8 mouse cellular contexts compared by ENCODE assay signal in the genomic region with DNA sequence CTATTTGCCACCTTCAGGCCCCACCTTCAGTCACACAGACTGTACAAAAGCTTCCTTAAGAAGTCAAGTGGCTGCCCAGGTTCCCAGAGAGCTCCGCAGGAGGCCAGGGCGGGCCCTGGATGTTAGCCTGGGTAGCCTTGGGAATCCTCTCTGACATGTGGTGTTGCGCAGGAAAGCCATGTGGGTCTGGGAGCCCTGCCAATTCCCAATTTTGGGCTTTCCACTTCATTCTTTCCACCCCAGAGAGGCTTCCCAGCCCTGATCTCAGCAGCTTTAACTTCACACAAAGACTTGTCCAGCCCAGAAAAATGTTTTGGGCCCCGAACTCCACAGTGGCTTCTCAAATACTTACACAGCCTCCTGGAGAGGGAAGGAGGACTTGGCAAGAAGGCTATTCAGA. TPM values are rescaled to one million over a fixed set of nuclear protein-coding genes. Genes with fewer than 3 reads are reported as not detected.
DNase-seq lines count a peak whose midpoint lies in the region; ATAC-seq and TF ChIP-seq lines count a peak whose summit lies in the region.

No protein-coding gene starts in this region.

- peaks cover 4% of the 10 kb centered on the region; the same call in 1 of the 2 replicates for H3K27me3 ChIP-seq in hindbrain, embryonic 12.5 days
- peaks cover 24% of the 10 kb centered on the region for H3K27me3 ChIP-seq in hindbrain, embryonic 10.5 days (ENCODE audit: insufficient read depth, poor library complexity, severe bottlenecking)
- no peaks in the 10 kb centered on the region for H3K27me3 ChIP-seq in intestine, embryonic 16.5 days (replicated peaks; ENCODE audit: control insufficient read depth, insufficient read depth, low read length)
- peaks cover 32% of the 10 kb centered on the region for H3K27me3 ChIP-seq in limb, embryonic 13.5 days
- no peaks in the 10 kb centered on the region for H3K27me3 ChIP-seq in small intestine, adult 2 months (ENCODE audit: control insufficient read depth, insufficient read depth, low read length)

- H3K27ac ChIP-seq in hindbrain, embryonic 12.5 days: 0 out of 2 replicates have a peak overlapping the region, but pooled peaks have one; percentile 14
- H3K27ac ChIP-seq in hindbrain, embryonic 10.5 days: no peak overlapping the region
- peak overlapping the region; percentile 73 for H3K27ac ChIP-seq in intestine, embryonic 16.5 days (ENCODE audit: low read length)
- peak overlapping the region; percentile 96 for H3K27ac ChIP-seq in limb, embryonic 13.5 days
- 0 out of 2 replicates have a peak overlapping the region, but pooled peaks have one; percentile 51 for H3K27ac ChIP-seq in small intestine, adult 2 months (ENCODE audit: insufficient read depth, low read depth, low read length)

- ATAC-seq in hindbrain, embryonic 12.5 days (ENCODE audit: low FRiP score): no peak
- peak; percentile 61 for ATAC-seq in intestine, embryonic 16.5 days
- ATAC-seq in limb, embryonic 13.5 days (ENCODE audit: low FRiP score, low read depth): peak; percentile 81
- ATAC-seq in inflammation-experienced regulatory T-cells, adult 6 months: no peak

- H3K4me1 ChIP-seq in hindbrain, embryonic 12.5 days: peaks cover 29% of the 10 kb centered on the region
- peaks cover 27% of the 10 kb centered on the region for H3K4me1 ChIP-seq in hindbrain, embryonic 10.5 days (replicated peaks)
- H3K4me1 ChIP-seq in intestine, embryonic 16.5 days (ENCODE audit: control insufficient read depth, insufficient read depth, low read length): peaks cover 25% of the 10 kb centered on the region
- H3K4me1 ChIP-seq in limb, embryonic 13.5 days: peaks cover 78% of the 10 kb centered on the region
- peaks cover 3% of the 10 kb centered on the region; the same call in 1 of the 2 replicates for H3K4me1 ChIP-seq in small intestine, adult 2 months (ENCODE audit: control insufficient read depth, insufficient read depth, insufficient read length, low read length)

- H3K36me3 ChIP-seq in hindbrain, embryonic 12.5 days: no peaks in the 10 kb centered on the region
- no peaks in the 10 kb centered on the region for H3K36me3 ChIP-seq in hindbrain, embryonic 10.5 days
- H3K36me3 ChIP-seq in intestine, embryonic 16.5 days (ENCODE audit: control insufficient read depth, insufficient read depth, low read length): no peaks in the 10 kb centered on the region
- no peaks in the 10 kb centered on the region for H3K36me3 ChIP-seq in limb, embryonic 13.5 days
- no peaks in the 10 kb centered on the region for H3K36me3 ChIP-seq in small intestine, adult 2 months (ENCODE audit: control insufficient read depth, insufficient read depth, low read length)

- WGBS in hindbrain, embryonic 12.5 days: 55% methylated on average over 4 of the region's 4 CpGs
- 78% methylated on average over 4 of the region's 4 CpGs for WGBS in hindbrain, embryonic 10.5 days
- 48% methylated on average over 4 of the region's 4 CpGs for WGBS in intestine, embryonic 16.5 days
- 22% methylated on average over 4 of the region's 4 CpGs for WGBS in limb, embryonic 13.5 days
- 62% methylated on average over 4 of the region's 4 CpGs for WGBS in small intestine, adult 2 months

- no peak overlapping the region for H3K4me2 ChIP-seq in hindbrain, embryonic 12.5 days (replicated peaks)
- no peak overlapping the region for H3K4me2 ChIP-seq in intestine, embryonic 16.5 days (ENCODE audit: low read depth, low read length)
- peak overlapping the region; percentile 41 for H3K4me2 ChIP-seq in limb, embryonic 13.5 days (replicated peaks)

- H3K9ac ChIP-seq in hindbrain, embryonic 12.5 days: no peak overlapping the region
- peak overlapping the region; percentile 2; the same call in 1 of the 2 replicates for H3K9ac ChIP-seq in intestine, embryonic 16.5 days (ENCODE audit: low read depth, low read length)
- H3K9ac ChIP-seq in limb, embryonic 13.5 days: peak overlapping the region; percentile 10

- no peak for DNase-seq in hindbrain, embryonic 10.5 days (ENCODE audit: low spot score)
- DNase-seq in brain, adult 2 months (ENCODE audit: low read depth, low spot score): peak; percentile 74
- DNase-seq in gastrocnemius, postnatal 10 days: peak; percentile 81

- H3K9me3 ChIP-seq in hindbrain, embryonic 12.5 days (replicated peaks): no peaks in the 10 kb centered on the region
- H3K9me3 ChIP-seq in hindbrain, embryonic 10.5 days: no peaks in the 10 kb centered on the region
- no peaks in the 10 kb centered on the region for H3K9me3 ChIP-seq in intestine, embryonic 16.5 days (ENCODE audit: control insufficient read depth, low read length)
- no peaks in the 10 kb centered on the region for H3K9me3 ChIP-seq in limb, embryonic 13.5 days

- no peak overlapping the region for H3K4me3 ChIP-seq in hindbrain, embryonic 12.5 days
- H3K4me3 ChIP-seq in hindbrain, embryonic 10.5 days: no peak overlapping the region
- H3K4me3 ChIP-seq in intestine, embryonic 16.5 days (ENCODE audit: low read length): no peak overlapping the region
- H3K4me3 ChIP-seq in limb, embryonic 13.5 days: no peak overlapping the region
- no peak overlapping the region for H3K4me3 ChIP-seq in small intestine, adult 2 months (ENCODE audit: low read depth, low read length)

- no peak for TF ChIP-seq CTCF in small intestine, adult 2 months (IDR thresholded peaks at IDR 0.05; ENCODE audit: extremely low read depth, insufficient read length, insufficient replicate concordance, low read depth, low read length)

- no peak for TF ChIP-seq POLR2A in small intestine, adult 2 months (IDR thresholded peaks at IDR 0.05; ENCODE audit: low read depth, low read length)

RNA-seq across cellular contexts. Expression of a gene that starts 54.7 kb away (rescaled TPM):
- polyA plus RNA-seq in hindbrain, embryonic 12.5 days (2016; fragmentation: Nextera tagmentation; extraction: Ambion mirVana): 0.12 and 0.33 TPM in 2 replicates
- 0.25 TPM in 1 of 2 replicates, not detected in the other for polyA plus RNA-seq in hindbrain, embryonic 10.5 days (2016; fragmentation: Nextera tagmentation; extraction: Ambion mirVana)
- total RNA-seq in gastrocnemius, postnatal 10 days (2021): under 1 TPM; 0.09 to 0.25 TPM
- polyA plus RNA-seq in intestine, embryonic 16.5 days (2015; fragmentation: Nextera tagmentation; extraction: Ambion mirVana): 0.44 and 0.66 TPM in 2 replicates
- polyA plus RNA-seq in limb, embryonic 13.5 days (2015; fragmentation: Nextera tagmentation; extraction: Ambion mirVana): 0.79 and 1.1 TPM in 2 replicates
- polyA plus RNA-seq in small intestine, adult 2 months (2012; rRNA removed): 4.3 and 8.2 TPM in 2 replicates
- polyA plus RNA-seq in inflammation-experienced regulatory T-cells, adult 6 months (2017; shearing (Covaris generic)): 100 to 1,000 TPM; 141 to 216 (median 148) TPM

RNA-seq across cellular contexts. Expression of a gene that starts 56.2 kb away (rescaled TPM):
- 12.2 and 16.3 TPM in 2 replicates for polyA plus RNA-seq in hindbrain, embryonic 12.5 days (2016; fragmentation: Nextera tagmentation; extraction: Ambion mirVana)
- polyA plus RNA-seq in hindbrain, embryonic 10.5 days (2016; fragmentation: Nextera tagmentation; extraction: Ambion mirVana): 4.2 and 4.6 TPM in 2 replicates
- total RNA-seq in gastrocnemius, postnatal 10 days (2021): 10 to 100 TPM; 25.2 to 35.3 TPM
- polyA plus RNA-seq in intestine, embryonic 16.5 days (2015; fragmentation: Nextera tagmentation; extraction: Ambion mirVana): 14.8 and 14.9 TPM in 2 replicates
- polyA plus RNA-seq in limb, embryonic 13.5 days (2015; fragmentation: Nextera tagmentation; extraction: Ambion mirVana): 11.7 and 15.3 TPM in 2 replicates
- polyA plus RNA-seq in small intestine, adult 2 months (2012; rRNA removed): 5.0 and 5.5 TPM in 2 replicates
- 10 to 100 TPM; 13.7 to 26.5 (median 16.2) TPM for polyA plus RNA-seq in inflammation-experienced regulatory T-cells, adult 6 months (2017; shearing (Covaris generic))

Comparison
In these comparisons a context has a peak if more than half of its experiments do, and no peak if none do; other contexts are left out.
1. ATAC-seq: peak in intestine, embryonic 16.5 days (single experiment) and limb, embryonic 13.5 days (single experiment); none in hindbrain, embryonic 12.5 days (single experiment) and inflammation-experienced regulatory T-cells, adult 6 months (single experiment).
2. RNA of a gene that starts 54.7 kb away (polyA plus RNA-seq): 141 to 216 TPM in inflammation-experienced regulatory T-cells, adult 6 months; 4.3 to 8.2 TPM in small intestine, adult 2 months, 0.79 to 1.1 TPM in limb, embryonic 13.5 days, 0.44 to 0.66 TPM in intestine, embryonic 16.5 days, 0.12 to 0.33 TPM in hindbrain, embryonic 12.5 days and 0.25 TPM in hindbrain, embryonic 10.5 days; every median in the first group is over 10 times any median in the second.